Mouse (Mus musculus) thymus, postnatal 14 days (tissue): ENCODE measurements around the gene Hoxd11.

ENCODE experiments used
- DNase-seq: peaks from one replicate; pipeline ENCODE4 v3.0.0; 2021

Hoxd11 gene

GRCm38 (mm10) chr2:74667191-74667841, 12.0 kb upstream of the Hoxd11 start:
- DNase-seq = no peak

GRCm38 (mm10) chr2:74667842-74668357, 11.5 kb upstream of the Hoxd11 start, which contains the start of gene Hoxd13:
TSS of gene Hoxd13 (plus strand) at chr2:74668310.
- DNase-seq = no peak

- no peak for DNase-seq
Measured at GRCm38 (mm10) chr2:74668370-74669229, 10.8 kb upstream of the Hoxd11 start.

GRCm38 (mm10) chr2:74669230-74669578, 10.2 kb upstream of the Hoxd11 start:
- no peak for DNase-seq

- DNase-seq = no peak
Measured at GRCm38 (mm10) chr2:74669650-74670235, 9.6 kb upstream of the Hoxd11 start.

GRCm38 (mm10) chr2:74670632-74671188, 8.6 kb upstream of the Hoxd11 start:
- DNase-seq = no peak

GRCm38 (mm10) chr2:74671847-74672246, 7.5 kb upstream of the Hoxd11 start:
- no peak for DNase-seq

- peak; percentile 51 for DNase-seq
Measured at GRCm38 (mm10) chr2:74672481-74673362, 6.6 kb upstream of the Hoxd11 start.

GRCm38 (mm10) chr2:74673835-74674425, 5.4 kb upstream of the Hoxd11 start:
- DNase-seq = no peak

- no peak for DNase-seq
Measured at GRCm38 (mm10) chr2:74674881-74675665, 4.3 kb upstream of the Hoxd11 start, which contains the start of gene Hoxd12. TSS of gene Hoxd12 (plus strand) at chr2:74675013.

GRCm38 (mm10) chr2:74675666-74676282, 3.6 kb upstream of the Hoxd11 start:
- DNase-seq = no peak

GRCm38 (mm10) chr2:74676376-74677052, 2.8 kb upstream of the Hoxd11 start:
- DNase-seq = no peak

GRCm38 (mm10) chr2:74677106-74677505, 2.3 kb upstream of the Hoxd11 start:
- no peak for DNase-seq

GRCm38 (mm10) chr2:74679596-74679971, 227 bp downstream of the Hoxd11 start:
- DNase-seq = no peak

GRCm38 (mm10) chr2:74679980-74680379, 623 bp downstream of the Hoxd11 start:
- DNase-seq = no peak

GRCm38 (mm10) chr2:74680561-74681398, 1.4 kb downstream of the Hoxd11 start:
- DNase-seq = no peak

GRCm38 (mm10) chr2:74681594-74682531, 2.5 kb downstream of the Hoxd11 start:
- no peak for DNase-seq

- DNase-seq = no peak
Measured at GRCm38 (mm10) chr2:74682796-74683195, 3.4 kb downstream of the Hoxd11 start.
